Mouse (Mus musculus) left cerebral cortex, adult 9 months (tissue): ENCODE measurements around the gene Pbx2.

Experiments
- DNase-seq, 2 experiments: peaks; one replicate each; pipeline ENCODE4 v3.0.0; 2022; ENCODE audit warnings: low spot score in 2 of 2

The Pbx2 gene

DNA sequence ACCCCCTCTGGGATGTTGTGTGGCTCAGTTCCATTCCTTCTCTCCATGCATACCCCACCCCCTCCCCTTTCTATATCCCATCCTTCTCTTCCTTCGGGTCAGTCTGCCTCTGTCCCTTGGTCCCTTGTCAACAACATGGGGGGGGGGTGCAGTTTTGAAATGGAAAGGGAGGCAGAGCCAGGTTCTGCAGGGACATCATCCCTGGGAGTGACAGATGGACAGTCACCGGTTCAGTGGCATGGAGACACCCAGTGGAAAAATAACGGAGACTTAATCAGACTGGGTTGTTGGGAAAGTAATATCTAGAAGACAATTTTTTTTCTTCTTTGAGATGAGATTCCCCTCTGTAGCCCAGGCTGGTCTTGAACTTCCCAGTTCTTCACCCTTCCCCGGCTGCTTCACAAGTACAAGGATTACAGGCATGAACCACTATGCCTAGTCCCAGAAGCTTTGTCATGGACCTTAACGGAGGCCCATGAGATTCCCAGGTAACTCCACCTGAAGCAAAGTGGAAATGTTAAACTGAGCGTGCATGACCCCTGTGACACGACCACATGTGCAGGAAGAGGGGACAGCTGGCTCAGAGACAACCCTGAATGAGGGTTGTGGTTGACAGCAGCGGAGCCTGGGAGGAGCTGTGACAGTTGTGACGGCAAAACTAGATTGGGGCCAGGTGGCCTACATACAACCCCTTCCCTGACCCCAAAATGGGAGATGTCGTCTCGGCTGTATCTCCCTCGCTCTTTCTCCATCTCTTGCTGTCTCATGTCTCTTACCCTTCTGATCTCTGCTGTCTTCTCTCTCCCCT, 38.9 kb downstream of the Pbx2 start:
- no peak for DNase-seq

DNA sequence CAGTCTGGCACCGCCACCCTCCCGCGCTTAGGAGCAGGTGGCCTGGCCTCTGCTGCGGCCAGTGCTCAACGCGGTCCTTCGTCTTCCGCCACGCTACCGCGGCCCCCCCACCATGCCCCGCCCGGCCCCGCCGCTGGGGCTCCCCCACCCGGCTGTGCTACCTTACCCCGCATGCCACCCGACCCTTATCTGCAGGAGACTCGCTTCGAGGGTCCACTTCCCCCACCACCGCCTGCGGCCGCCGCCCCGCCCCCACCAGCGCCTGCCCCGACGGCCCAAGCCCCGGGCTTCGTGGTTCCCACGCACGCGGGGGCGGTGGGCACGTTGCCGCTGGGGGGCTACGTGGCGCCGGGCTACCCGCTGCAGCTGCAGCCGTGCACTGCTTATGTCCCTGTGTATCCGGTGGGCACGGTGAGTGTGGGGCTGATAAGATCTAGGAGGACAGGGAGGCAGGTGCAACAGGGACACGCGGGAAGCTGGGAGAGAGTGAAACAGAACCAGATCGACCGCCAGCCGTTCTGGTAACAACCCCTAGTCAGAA, 39.8 kb downstream of the Pbx2 start:
- DNase-seq: no peak

DNA sequence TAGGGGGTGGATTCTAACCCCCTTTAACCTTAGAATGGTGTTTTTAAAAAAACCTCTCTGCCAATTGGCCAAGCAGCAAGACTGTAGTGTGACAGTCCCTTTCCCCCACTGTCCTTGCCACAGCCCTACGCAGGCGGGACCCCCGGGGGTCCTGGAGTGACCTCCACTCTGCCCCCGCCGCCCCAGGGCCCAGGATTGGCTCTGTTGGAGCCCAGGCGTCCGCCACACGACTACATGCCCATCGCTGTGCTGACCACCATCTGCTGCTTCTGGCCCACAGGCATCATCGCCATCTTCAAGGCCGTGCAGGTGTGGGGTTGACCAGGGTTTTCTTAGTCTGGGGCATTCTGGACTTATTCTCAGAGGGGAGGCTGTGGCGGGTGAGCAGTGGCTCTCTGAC, 40.6 kb downstream of the Pbx2 start:
- DNase-seq: no peak

DNA sequence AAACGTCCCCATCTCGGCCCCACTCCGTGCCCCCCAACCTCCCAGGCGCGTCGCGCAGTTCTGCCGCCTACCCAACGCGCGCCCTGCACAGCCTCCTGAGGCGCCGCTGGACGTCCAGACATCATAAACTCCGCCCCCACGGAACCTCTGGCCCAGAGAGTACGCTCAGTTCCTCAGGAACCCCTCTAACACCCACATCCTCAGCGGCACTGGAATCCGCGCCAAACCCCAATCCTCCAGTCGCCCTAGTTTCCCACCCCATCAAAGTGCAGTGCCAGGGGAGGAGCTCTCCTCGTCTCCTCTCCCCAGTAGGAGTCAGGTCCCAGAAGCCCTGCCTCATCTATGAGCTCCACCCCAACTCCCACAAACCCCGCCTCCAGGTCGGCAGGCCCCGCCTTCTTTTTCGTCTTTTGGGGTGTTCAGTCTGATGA, 41.2 kb downstream of the Pbx2 start:
- peak; percentile 89 to 90 for DNase-seq

DNA sequence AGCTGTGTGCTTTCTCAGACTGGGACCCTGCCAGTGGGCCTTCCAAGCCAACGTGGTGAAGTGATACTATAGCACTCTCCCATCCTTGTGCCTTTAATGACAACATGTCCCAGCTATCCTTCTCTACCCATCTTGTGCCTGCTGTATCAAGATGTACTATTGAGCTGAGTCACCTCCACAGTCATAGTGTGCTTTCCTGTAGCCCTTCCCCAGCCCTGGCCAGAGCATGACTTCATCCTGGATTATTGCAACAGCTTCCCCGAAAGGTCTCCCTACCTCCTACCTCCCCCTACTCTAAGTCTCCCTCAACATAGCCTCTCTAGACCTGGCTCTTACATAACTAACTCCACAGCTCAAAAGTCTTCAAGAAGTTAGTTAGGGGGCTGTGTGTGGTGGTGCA, 44.6 kb downstream of the Pbx2 start:
- DNase-seq: no peak

DNA sequence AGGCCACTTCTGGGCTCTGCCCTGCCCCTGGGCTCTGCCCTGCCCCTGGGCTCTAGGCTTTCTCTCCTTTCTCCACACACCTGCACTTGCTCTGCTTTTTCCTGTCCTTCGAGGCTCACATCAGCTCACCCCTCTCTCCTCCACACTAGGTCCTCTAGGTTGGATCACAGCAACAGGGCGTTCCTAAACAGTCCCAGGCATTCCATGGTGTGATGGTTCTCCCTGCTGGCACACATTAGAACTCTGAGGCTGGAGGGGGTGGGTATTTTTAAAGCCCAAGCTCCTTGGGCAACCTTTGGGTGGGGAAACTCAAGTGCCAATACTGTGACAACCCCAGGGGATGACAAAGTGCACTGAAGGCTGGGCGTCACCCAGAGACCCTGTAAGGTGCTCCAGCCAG, 46.4 kb downstream of the Pbx2 start:
- DNase-seq: no peak

DNA sequence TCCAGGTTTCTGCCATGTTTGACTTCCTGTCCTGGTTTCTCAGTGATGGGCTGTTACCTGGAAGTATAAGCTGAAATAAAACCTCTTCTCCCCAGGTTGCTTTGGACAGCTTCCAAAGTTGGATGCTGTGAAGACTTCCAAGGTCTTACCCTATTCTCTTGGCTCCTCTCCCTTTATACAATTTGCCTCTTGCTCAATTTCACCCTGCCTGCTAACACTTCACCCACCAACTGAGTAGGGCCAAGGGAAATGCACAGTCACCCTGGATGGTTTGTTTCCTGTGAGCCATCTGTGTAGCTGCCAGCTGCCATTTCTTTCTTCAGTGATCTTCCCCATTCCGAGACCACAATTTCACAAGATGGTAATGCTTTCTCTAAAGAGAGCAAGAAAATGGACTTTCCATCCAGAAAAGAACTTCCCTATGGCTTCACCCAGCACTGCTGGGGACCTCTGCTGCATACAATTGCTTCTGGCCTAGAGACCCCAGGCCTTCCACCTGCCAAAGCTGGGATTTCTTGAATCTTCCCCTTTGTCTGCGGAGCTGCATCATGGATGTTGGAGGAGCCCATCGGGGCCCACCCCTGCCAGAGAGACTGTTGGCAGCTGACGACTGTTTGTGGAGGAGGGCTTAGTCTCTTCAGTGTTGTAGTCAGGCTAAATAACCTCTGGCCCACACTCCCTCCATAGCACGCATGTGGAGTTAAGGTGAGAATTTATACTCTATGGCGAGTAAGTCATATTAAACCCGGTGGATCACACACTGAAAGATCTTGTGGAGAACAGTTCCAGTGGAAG, 48.6 kb downstream of the Pbx2 start:
- DNase-seq: no peak

DNA sequence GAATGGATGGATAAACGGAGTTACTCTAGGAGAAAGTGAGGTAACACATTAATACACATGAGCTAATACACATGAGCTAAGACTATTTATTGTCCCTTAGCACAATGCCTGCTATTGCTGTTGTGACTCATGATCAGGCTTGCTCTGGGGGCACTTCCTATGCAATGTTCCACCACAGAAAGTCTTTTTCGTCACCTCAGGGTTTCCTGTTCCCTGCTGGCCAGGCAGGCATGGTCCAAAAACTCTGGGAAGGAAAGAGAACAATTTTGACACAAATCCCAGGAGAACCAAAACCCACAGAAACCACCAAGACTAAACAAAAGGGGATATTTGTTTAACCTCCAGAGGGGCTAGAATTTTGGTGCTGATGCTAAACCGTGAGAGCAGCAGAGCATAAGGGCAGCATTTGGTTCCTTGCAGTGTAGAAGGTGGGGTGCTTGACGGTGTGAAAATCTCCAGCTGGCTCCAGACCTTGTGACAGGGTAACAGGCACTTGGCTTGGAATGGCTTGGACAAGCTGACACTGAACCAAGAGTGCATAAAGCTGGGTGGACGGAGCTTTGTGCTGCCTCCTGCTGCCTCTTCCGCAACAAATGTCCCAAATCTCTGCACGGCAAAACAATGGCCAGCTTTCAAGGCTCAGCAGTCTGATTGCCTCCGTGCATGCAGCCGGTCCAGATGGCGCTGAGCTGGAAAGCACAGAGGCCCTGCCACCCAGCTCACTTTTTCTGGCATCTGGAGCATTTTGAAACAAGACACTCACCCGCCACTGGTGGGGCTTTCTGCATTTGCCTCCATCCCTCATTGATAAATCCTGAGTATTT, 49.9 kb downstream of the Pbx2 start:
- DNase-seq: no peak

DNA sequence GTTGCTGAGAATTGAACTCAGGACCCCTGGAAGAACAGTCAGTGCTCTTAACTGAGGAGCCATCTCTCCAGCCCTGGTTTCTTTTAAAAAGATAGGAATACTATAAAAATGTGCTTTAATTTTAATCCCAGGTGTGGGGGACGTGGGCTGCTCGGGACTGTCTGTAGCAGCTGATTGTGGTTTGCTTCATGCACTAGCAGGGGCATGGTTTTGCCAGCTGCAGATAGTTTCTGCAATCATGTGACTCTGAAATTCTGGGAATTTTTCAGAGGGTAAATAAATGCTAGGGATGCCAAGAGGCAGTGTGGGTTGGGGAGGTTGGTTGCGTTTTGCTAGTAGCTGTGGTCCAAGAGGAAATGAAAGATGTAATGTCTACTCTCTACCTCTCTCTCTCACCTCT, 50.9 kb downstream of the Pbx2 start:
- DNase-seq: no peak

DNA sequence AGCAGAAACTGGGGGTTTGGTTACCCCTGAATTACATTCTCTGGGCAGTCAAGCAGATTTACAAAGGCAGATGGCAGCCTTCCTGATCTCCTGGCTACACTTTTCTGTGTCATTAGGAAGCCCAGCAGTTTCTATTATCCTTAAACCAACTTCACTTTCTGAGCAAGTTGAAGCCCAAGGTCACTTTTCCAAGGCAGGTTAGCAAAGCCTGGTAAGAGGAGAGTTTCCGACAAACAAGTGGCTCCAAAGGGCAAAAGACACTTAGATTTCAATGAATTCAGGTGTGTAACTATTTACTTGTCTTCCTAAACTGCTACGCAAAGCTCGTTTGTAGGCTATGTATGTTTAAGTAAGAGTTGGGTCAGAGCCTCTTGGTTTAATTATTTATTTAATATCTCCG, 52.3 kb downstream of the Pbx2 start:
- no peak for DNase-seq

DNA sequence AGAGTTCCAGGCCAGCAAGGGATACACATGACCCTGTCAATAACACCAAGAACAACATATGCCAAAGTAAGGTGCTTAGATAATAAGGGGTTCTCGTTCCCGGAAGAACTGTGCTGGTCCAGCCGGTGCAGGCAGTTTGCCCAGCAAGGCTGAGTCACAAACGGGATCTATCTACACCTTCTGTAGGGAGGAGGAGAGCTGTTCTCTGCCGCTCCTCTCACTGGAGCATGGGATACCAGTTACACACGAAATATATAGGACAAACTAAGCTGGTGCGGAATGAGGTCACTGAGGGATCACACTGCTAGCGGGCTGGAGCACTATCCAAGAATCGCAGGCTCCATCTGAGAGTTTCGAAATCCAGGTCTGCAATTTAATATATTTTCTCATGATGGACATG, 52.9 kb downstream of the Pbx2 start:
- no peak for DNase-seq

DNA sequence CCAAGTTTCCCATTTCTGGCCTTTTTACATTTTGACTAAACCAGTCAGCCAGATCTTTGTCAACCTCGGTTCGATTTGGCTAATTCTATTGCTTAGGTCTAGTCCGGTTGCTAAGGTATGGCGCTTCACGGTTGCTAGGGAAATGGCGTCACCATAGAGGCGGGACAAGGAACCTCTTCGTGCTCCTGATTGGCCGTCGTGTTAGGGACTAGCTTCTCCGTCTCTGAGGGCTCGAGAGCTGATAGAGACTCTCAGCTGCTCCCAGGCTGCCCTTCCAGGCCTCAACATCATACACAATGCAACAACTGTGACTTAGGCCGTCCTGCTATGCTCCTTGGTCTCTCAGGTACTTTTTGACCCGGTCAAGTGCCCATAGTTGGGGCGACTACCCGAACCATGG, 53.5 kb downstream of the Pbx2 start, which contains the start of gene Fkbpl:
TSS of gene Fkbpl (plus strand) at position 157 of the 400 bp plus-strand sequence.
- peak; percentile 95 to 99 for DNase-seq

DNA sequence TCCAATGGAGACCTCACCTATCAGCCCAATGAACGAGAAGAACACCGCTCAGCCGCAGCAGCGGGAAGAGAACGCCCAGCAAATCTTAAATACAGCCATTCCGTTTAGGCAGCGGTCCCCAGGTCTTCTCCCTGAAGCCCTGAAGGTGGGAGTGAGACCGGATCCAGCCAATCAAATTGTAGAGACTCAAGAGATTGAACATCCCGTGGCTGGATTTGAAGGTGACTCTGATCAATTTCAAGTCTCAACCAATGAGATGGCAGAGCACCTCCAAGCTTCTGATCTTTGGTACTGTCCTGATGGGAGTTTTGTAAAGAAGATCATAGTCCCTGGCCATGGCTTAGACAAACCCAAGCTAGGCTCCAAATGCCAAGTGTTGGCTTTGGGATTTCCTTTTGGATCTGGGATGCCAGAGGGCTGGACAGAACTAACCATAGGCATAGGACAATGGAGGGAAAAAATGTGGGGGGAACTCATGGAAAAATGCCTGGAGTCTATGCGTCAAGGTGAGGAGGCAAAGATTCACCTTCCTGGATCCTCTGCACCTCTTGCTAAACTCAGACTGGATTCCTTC, 54.3 kb downstream of the Pbx2 start:
- no peak for DNase-seq

DNA sequence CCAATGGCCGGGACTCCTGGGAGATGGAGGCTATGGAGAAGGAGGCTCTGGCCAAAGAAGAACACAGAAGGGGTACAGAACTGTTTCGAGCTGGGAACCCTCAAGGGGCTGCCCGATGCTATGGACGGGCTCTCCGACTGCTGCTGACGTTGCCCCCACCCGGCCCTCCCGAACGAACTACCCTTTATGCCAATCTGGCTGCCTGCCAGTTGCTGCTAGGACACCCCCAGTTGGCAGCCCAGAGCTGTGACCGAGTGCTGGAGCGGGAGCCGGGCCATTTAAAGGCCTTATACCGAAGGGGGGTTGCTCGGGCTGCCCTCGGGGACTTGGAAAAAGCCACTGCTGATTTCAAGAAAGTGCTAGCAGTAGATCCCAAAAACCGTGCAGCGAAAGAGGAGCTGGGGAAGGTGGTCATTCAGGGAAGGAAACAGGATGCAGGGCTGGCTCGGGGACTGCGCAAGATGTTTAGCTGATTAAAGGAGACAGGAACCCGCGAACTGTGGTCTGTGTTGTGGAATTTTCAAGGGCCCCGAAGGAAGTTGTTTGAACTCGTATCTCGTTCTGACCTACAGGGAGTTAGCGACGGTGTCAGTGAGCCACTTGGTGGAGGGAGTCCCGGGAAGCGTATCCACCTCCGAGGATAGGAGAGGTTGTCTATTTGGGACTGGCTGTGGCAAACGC, 54.9 kb downstream of the Pbx2 start:
- DNase-seq: no peak
